Mouse (Mus musculus) heart, adult 11 months (tissue): Measurements from ENCODE around the gene Tmem204.

ENCODE experiments used
- DNase-seq: peaks from one replicate; pipeline ENCODE4 v3.0.0; 2022

The Tmem204 gene

GRCm38 (mm10) chr17:25084835-25085385 lies 1.5 kb upstream of the Tmem204 start:
- peak; percentile 94 for DNase-seq

- peak; percentile 93 for DNase-seq
Observed at GRCm38 (mm10) chr17:25082887-25083286, 504 bp downstream of the Tmem204 start.

- peak; percentile 97 for DNase-seq
Observed at GRCm38 (mm10) chr17:25082081-25082847, 1.1 kb downstream of the Tmem204 start.

- peak; percentile 99 for DNase-seq
Observed at GRCm38 (mm10) chr17:25080960-25081381, 2.4 kb downstream of the Tmem204 start.

GRCm38 (mm10) chr17:25080210-25080609 lies 3.2 kb downstream of the Tmem204 start:
- peak; percentile 94 for DNase-seq

- DNase-seq = peak; percentile 98
Observed at GRCm38 (mm10) chr17:25077771-25078372, 5.5 kb downstream of the Tmem204 start.

- no peak for DNase-seq
Observed at GRCm38 (mm10) chr17:25076906-25077305, 6.5 kb downstream of the Tmem204 start.

GRCm38 (mm10) chr17:25068690-25069089 lies 14.7 kb downstream of the Tmem204 start:
- DNase-seq = peak; percentile 96

- peak; percentile 99 for DNase-seq
Observed at GRCm38 (mm10) chr17:25067442-25067851, 15.9 kb downstream of the Tmem204 start.

GRCm38 (mm10) chr17:25066595-25066994 lies 16.8 kb downstream of the Tmem204 start:
- DNase-seq = peak; percentile 97

- DNase-seq = no peak
Observed at GRCm38 (mm10) chr17:25065189-25065588, 18.2 kb downstream of the Tmem204 start.

- peak; percentile 99 for DNase-seq
Observed at GRCm38 (mm10) chr17:25064351-25064750, 19.0 kb downstream of the Tmem204 start.

GRCm38 (mm10) chr17:25063872-25064271 lies 19.5 kb downstream of the Tmem204 start:
- peak; percentile 96 for DNase-seq

- no peak for DNase-seq
Observed at GRCm38 (mm10) chr17:25063261-25063660, 20.1 kb downstream of the Tmem204 start.

GRCm38 (mm10) chr17:25057041-25057440 lies 26.4 kb downstream of the Tmem204 start:
- DNase-seq = no peak

- DNase-seq = no peak
Observed at GRCm38 (mm10) chr17:25053274-25053673, 30.1 kb downstream of the Tmem204 start.

- peak; percentile 93 for DNase-seq
Observed at GRCm38 (mm10) chr17:25047143-25047542, 36.2 kb downstream of the Tmem204 start.

- peak; percentile 91 for DNase-seq
Observed at GRCm38 (mm10) chr17:25045281-25045680, 38.1 kb downstream of the Tmem204 start.

- no peak for DNase-seq
Observed at GRCm38 (mm10) chr17:25044879-25045278, 38.5 kb downstream of the Tmem204 start.

GRCm38 (mm10) chr17:25036183-25036582 lies 47.2 kb downstream of the Tmem204 start:
- DNase-seq = no peak

GRCm38 (mm10) chr17:25016292-25017132 lies 66.9 kb downstream of the Tmem204 start:
- DNase-seq = peak; percentile 99

GRCm38 (mm10) chr17:25015655-25016291 lies 67.6 kb downstream of the Tmem204 start, which contains the start of the genes Cramp1l and Ift140:
Gene Cramp1l, minus strand, starts transcription at chr17:25015788.
Gene Ift140, plus strand, starts transcription at chr17:25016085.
- peak; percentile 100 for DNase-seq
